Mouse (Mus musculus) mature B cell (primary cell): Measurements from ENCODE around the gene Vamp1.

Source experiments
- in situ Hi-C: fragments of 300-500 bp; cut with MboI; formaldehyde crosslinking; loops from 2 replicates; pipeline ENCODE4 v1.14.3; 2019

Gene Vamp1

DNA sequence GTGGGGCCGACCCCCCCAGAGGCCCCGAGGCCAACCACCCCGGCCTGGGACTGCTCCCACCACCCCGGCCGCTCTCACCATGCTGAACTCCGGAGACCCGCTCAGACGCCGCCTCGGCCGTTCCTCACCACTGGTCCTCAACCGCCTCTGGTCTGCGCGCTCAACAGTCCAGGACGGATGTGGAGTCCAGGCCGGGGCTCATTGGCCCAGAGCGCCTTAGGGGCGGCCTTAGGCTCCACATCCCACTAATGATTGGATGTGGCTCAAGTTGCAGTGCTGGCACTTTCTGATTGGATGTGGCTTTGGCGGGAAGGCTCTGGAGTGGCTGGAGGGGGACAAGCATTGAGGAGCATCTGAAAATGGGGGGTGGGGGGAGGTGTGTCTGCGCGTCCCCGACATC lies 70.5 kb downstream of the Vamp1 start, which contains the start of gene Tuba3a:
TSS of gene Tuba3a (minus strand) at position 153 of the 400 bp plus-strand sequence.
- in situ Hi-C loops, result no loop called here

DNA sequence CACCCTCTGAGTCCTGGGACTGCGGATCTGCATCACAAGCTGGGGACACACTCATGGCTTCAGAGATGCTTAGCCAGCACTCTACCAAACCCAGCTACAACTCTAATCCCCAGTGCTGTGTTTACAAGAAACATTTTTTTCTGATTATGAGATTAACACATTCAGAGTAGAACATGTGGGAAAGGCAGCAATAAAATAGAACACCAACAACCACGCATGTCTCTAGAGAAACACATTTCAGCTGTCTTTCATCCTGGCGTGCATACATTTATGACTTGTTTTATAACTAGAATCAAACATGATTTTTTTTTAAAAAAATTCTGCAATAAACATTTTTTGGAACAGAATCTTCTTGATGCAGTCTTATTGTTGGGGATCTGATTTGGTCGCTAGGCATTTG lies 71.6 kb downstream of the Vamp1 start:
- in situ Hi-C loops, result no loop called here

DNA sequence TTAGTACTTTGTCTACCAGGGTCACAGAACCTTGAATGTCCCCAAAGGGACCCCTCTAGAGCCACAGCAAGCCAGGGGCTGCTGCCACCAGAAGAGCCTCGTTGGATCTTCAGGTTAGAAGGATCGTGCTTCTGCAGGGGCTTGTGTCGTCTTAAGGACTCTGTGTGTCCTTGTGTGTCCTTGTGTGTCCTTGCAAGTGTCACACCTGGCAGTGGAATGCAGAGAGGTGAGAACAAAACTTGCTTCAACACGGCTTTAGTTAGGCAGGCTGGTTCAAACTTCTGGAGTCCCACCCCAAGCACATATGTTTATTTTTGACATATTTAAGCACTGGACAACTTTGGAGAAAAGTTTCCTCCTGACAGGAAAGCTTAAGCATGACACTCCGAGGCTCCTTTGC lies 73.4 kb downstream of the Vamp1 start:
- in situ Hi-C loops, result no loop called here

DNA sequence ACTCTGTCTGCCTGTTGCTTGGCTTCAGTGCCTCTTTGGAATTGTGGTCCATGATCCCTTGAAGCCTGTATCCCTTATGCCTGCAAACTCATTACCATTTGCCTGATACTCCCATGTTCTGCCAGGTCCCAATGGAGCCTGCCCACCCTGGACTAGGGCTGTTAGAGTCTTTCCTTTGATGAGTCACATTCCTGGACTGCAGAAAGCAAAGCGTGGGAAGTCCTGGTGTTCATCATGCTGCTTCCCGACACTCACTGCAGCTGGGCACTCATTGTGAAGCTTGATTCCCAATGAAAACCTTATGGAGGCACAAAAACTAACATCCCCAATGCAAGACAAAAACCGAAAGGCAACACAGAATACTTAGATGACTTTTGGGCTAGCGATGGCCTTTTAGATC lies 76.0 kb downstream of the Vamp1 start:
- in situ Hi-C loops, result no loop called here

DNA sequence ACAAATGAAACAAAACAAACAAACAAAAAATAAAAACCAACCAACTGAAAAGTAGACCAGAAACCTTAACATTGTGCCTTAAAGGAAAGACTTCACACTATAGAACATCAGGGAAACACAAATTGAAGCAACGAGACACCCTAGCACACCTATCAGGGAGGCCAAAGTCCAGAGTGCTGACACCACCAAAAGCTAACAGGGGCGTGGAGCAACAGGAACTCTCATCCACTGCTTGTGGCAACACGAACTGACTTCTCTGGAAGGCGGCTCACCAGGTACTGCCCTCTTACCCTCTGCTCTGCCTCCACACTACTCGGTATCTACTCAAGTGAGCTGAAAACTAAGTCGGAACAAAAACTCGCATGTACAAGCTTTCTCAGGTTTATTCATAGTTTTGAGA lies 76.9 kb downstream of the Vamp1 start:
- in situ Hi-C loops, result no loop called here

DNA sequence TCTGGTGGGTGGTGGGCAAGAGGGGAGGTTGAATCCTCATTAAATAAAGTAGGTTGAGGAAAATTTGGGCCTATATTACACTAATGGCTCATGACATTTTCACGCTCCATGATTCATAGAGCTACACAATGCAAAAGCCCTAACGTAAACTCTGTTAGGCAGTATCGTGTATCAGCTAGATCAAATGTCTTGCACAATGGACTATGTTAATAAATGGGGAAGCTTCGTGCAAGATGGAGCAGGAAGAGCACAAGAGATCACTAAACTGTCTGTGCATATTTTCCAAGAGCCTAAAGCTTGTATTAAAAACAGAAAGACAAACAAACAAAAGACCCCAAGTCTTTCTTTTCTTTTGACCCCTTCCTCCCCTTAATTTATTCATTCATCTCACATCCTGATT lies 78.7 kb downstream of the Vamp1 start:
- in situ Hi-C loops, result no loop called here
